Mouse (Mus musculus): Measurements from ENCODE around the gene Abhd14b. TPM values are rescaled to one million over a fixed set of nuclear protein-coding genes. Genes with fewer than 3 reads are reported as not detected.

The Abhd14b gene
- total RNA-seq, 2 experiments from 2014 or later = 8.8 to 11.4 TPM

GRCm38 (mm10) chr9:106501846-106502245, 54.6 kb downstream of the Abhd14b start:
- DNase-seq (ENCODE audit: low spot score in 2 of 2) = no peak
- intact Hi-C loops (cut with DNase I) = no loop called here

Other genes with a start within 250 kb of the Abhd14b start
- 10 to 100 TPM; 23.0 to 25.8 TPM for gene Ppm1m, start 247.7 kb upstream of the Abhd14b start, total RNA-seq (2021)
- 10 to 100 TPM; 60.6 to 63.0 TPM for gene Twf2, start 244.4 kb upstream of the Abhd14b start, total RNA-seq (2021)
- 1 to 10 TPM in 1 of 2 experiments, under 1 TPM in 1; 0.89 to 1.3 TPM for gene Tlr9, start 224.9 kb upstream of the Abhd14b start, total RNA-seq (2021)
- 100 to 1,000 TPM; 138 TPM for gene Alas1, start 198.8 kb upstream of the Abhd14b start, total RNA-seq (2021)
- 10 to 100 TPM; 22.0 to 26.4 TPM for gene Poc1a, start 166.4 kb upstream of the Abhd14b start, total RNA-seq (2021)
- gene Dusp7, start 78.8 kb upstream of the Abhd14b start, total RNA-seq (2021) = 100 to 1,000 TPM; 103 to 118 TPM
- 100 to 1,000 TPM; 278 to 331 TPM for gene Rpl29, start 18.0 kb upstream of the Abhd14b start, total RNA-seq (2021)
- 10 to 100 TPM; 15.4 to 16.0 TPM for gene Acy1, start 9.1 kb upstream of the Abhd14b start, total RNA-seq (2021)
- gene Abhd14a, start 219 bp downstream of the Abhd14b start, total RNA-seq (2021) = 10 to 100 TPM; 36.8 to 38.3 TPM
- gene Pcbp4, start 5.8 kb downstream of the Abhd14b start, total RNA-seq (2021) = 100 to 1,000 TPM; 181 to 197 TPM
- gene Gpr62, start 18.5 kb downstream of the Abhd14b start, total RNA-seq (2021) = 10 to 100 TPM in 1 of 2 experiments, 1 to 10 TPM in 1; 7.8 to 13.7 TPM
- 10 to 100 TPM; 28.4 to 31.2 TPM for gene Rrp9, start 28.5 kb downstream of the Abhd14b start, total RNA-seq (2021)
- gene Parp3, start 29.5 kb downstream of the Abhd14b start, total RNA-seq (2021) = 1 to 10 TPM; 4.0 to 5.2 TPM
- not detected for gene Iqcf1, start 52.5 kb downstream of the Abhd14b start, total RNA-seq (2021)
- under 1 TPM in 1 of 2 experiments, not detected in 1; 0.82 TPM for gene Iqcf5, start 67.1 kb downstream of the Abhd14b start, total RNA-seq (2021)
- not detected for gene Iqcf3, start 114.2 kb downstream of the Abhd14b start, total RNA-seq (2021)
- not detected for gene Iqcf4, start 123.5 kb downstream of the Abhd14b start, total RNA-seq (2021)
- gene Iqcf6, start 179.1 kb downstream of the Abhd14b start, total RNA-seq (2021) = not detected
- gene Grm2, start 208.6 kb downstream of the Abhd14b start, total RNA-seq (2021) = 10 to 100 TPM; 53.5 to 72.7 TPM
- 100 to 1,000 TPM; 104 to 109 TPM for gene Tex264, start 238.5 kb downstream of the Abhd14b start, total RNA-seq (2021)